Mouse (Mus musculus): ENCODE measurements around the gene Scrg1. TPM values are rescaled to one million over a fixed set of nuclear protein-coding genes. Genes with fewer than 3 reads are reported as not detected.

Gene Scrg1
- polyA plus RNA-seq, 1 experiment from 2014 or later: 8.3 TPM

- peak; percentile 99 for DNase-seq (ENCODE audit: low spot score)
- Histone ChIP-seq H3K27ac (replicated peaks; ENCODE audit: low read depth, low read length) (peak within 1 kb of the TSS; percentile 95), H3K4me1 (ENCODE audit: control insufficient read depth, insufficient read depth, low read length) (0 out of 2 replicates have a peak, but pooled peaks cover 3% of the 10 kb centered on the region), H3K9me3 (ENCODE audit: control insufficient read depth, low read length) (no peaks in the 10 kb centered on the region), H3K4me2 (ENCODE audit: low read depth, low read length) (peak within 1 kb of the TSS; percentile 88), H3K9ac (ENCODE audit: low read depth, low read length) (peak within 1 kb of the TSS; percentile 89), H3K36me3 (ENCODE audit: control insufficient read depth, insufficient read depth, low read length) (peaks cover 8% of the 10 kb centered on the region), H3K27me3 (replicated peaks; ENCODE audit: control insufficient read depth, insufficient read depth, low read length) (no peaks in the 10 kb centered on the region), H3K4me3 (ENCODE audit: low read depth, low read length) (peak within 1 kb of the TSS; percentile 92)
- 1% methylated on average over 40 of the region's 66 CpGs for WGBS
- ATAC-seq (ENCODE audit: low read depth): peak; percentile 97
These were observed 31.9 kb downstream of the Scrg1 start, which contains the start of gene Sap30 for GRCm38 (mm10) chr8:57487441-57488155. Gene Sap30, minus strand, starts transcription at chr8:57487860.

- H3K4me3 ChIP-seq (ENCODE audit: low read depth, low read length): peak overlapping the region; percentile 92
- peaks cover 4% of the 10 kb centered on the region; the same call in 1 of the 2 replicates for H3K36me3 ChIP-seq (ENCODE audit: control insufficient read depth, insufficient read depth, low read length)
- peak overlapping the region; percentile 95 for H3K27ac ChIP-seq (replicated peaks; ENCODE audit: low read depth, low read length)
- H3K4me1 ChIP-seq (ENCODE audit: control insufficient read depth, insufficient read depth, low read length): 0 out of 2 replicates have a peak, but pooled peaks cover 3% of the 10 kb centered on the region
- no peaks in the 10 kb centered on the region for H3K27me3 ChIP-seq (replicated peaks; ENCODE audit: control insufficient read depth, insufficient read depth, low read length)
- DNase-seq (ENCODE audit: low spot score) (peak; percentile 78), ATAC-seq (ENCODE audit: low read depth) (peak; percentile 19; the same call in 1 of the 2 replicates)
- WGBS: under 1% methylated on average over 25 of the region's 25 CpGs
- no peaks in the 10 kb centered on the region for H3K9me3 ChIP-seq (ENCODE audit: control insufficient read depth, low read length)
- peak overlapping the region; percentile 72 for H3K9ac ChIP-seq (ENCODE audit: low read depth, low read length)
- H3K4me2 ChIP-seq (ENCODE audit: low read depth, low read length): peak overlapping the region; percentile 88
These were observed 32.6 kb downstream of the Scrg1 start for GRCm38 (mm10) chr8:57488312-57488765.

GRCm38 (mm10) chr8:57489366-57489765 lies 33.6 kb downstream of the Scrg1 start:
- H3K4me2 ChIP-seq (ENCODE audit: low read depth, low read length): no peak overlapping the region
- H3K9ac ChIP-seq (ENCODE audit: low read depth, low read length): no peak overlapping the region
- WGBS: 85% methylated on average over 1 of the region's 1 CpGs
- 0 out of 2 replicates have a peak, but pooled peaks cover 3% of the 10 kb centered on the region for H3K4me1 ChIP-seq (ENCODE audit: control insufficient read depth, insufficient read depth, low read length)
- no peak overlapping the region for H3K4me3 ChIP-seq (ENCODE audit: low read depth, low read length)
- H3K9me3 ChIP-seq (ENCODE audit: control insufficient read depth, low read length): no peaks in the 10 kb centered on the region
- no peaks in the 10 kb centered on the region for H3K27me3 ChIP-seq (replicated peaks; ENCODE audit: control insufficient read depth, insufficient read depth, low read length)
- ATAC-seq (ENCODE audit: low read depth) (no peak), DNase-seq (ENCODE audit: low spot score) (no peak)
- H3K27ac ChIP-seq (replicated peaks; ENCODE audit: low read depth, low read length): no peak overlapping the region
- H3K36me3 ChIP-seq (ENCODE audit: control insufficient read depth, insufficient read depth, low read length): no peaks in the 10 kb centered on the region

GRCm38 (mm10) chr8:57489896-57490295 lies 34.2 kb downstream of the Scrg1 start:
- Histone ChIP-seq H3K9me3 (ENCODE audit: control insufficient read depth, low read length) (no peaks in the 10 kb centered on the region), H3K4me3 (ENCODE audit: low read depth, low read length) (no peak overlapping the region), H3K36me3 (ENCODE audit: control insufficient read depth, insufficient read depth, low read length) (no peaks in the 10 kb centered on the region), H3K27me3 (replicated peaks; ENCODE audit: control insufficient read depth, insufficient read depth, low read length) (no peaks in the 10 kb centered on the region), H3K27ac (replicated peaks; ENCODE audit: low read depth, low read length) (no peak overlapping the region), H3K4me1 (ENCODE audit: control insufficient read depth, insufficient read depth, low read length) (0 out of 2 replicates have a peak, but pooled peaks cover 3% of the 10 kb centered on the region), H3K9ac (ENCODE audit: low read depth, low read length) (no peak overlapping the region), H3K4me2 (ENCODE audit: low read depth, low read length) (no peak overlapping the region)
- ATAC-seq (ENCODE audit: low read depth): no peak
- no peak for DNase-seq (ENCODE audit: low spot score)

- no peak overlapping the region for H3K27ac ChIP-seq (replicated peaks; ENCODE audit: low read depth, low read length)
- no peaks in the 10 kb centered on the region for H3K36me3 ChIP-seq (ENCODE audit: control insufficient read depth, insufficient read depth, low read length)
- 85% methylated on average over 4 of the region's 4 CpGs for WGBS
- no peaks in the 10 kb centered on the region for H3K27me3 ChIP-seq (replicated peaks; ENCODE audit: control insufficient read depth, insufficient read depth, low read length)
- ATAC-seq (ENCODE audit: low read depth): no peak
- no peaks in the 10 kb centered on the region for H3K9me3 ChIP-seq (ENCODE audit: control insufficient read depth, low read length)
- no peak overlapping the region for H3K4me3 ChIP-seq (ENCODE audit: low read depth, low read length)
- DNase-seq (ENCODE audit: low spot score): peak; percentile 63
- no peaks in the 10 kb centered on the region for H3K4me1 ChIP-seq (ENCODE audit: control insufficient read depth, insufficient read depth, low read length)
- H3K4me2 ChIP-seq (ENCODE audit: low read depth, low read length): no peak overlapping the region
- H3K9ac ChIP-seq (ENCODE audit: low read depth, low read length): no peak overlapping the region
These were observed 36.1 kb downstream of the Scrg1 start for GRCm38 (mm10) chr8:57491873-57492272.

GRCm38 (mm10) chr8:57498494-57498846 lies 42.7 kb downstream of the Scrg1 start:
- H3K9me3 ChIP-seq (ENCODE audit: control insufficient read depth, low read length): no peaks in the 10 kb centered on the region
- DNase-seq (ENCODE audit: low spot score): no peak
- WGBS: 34% methylated on average over 8 of the region's 8 CpGs
- peaks cover 7% of the 10 kb centered on the region for H3K4me1 ChIP-seq (ENCODE audit: control insufficient read depth, insufficient read depth, low read length)
- H3K4me2 ChIP-seq (ENCODE audit: low read depth, low read length): peak overlapping the region; percentile 32; the same call in 1 of the 2 replicates
- no peak overlapping the region; the same call in 1 of the 2 replicates for H3K27ac ChIP-seq (replicated peaks; ENCODE audit: low read depth, low read length)
- peak overlapping the region; percentile 2; the same call in 1 of the 2 replicates for H3K4me3 ChIP-seq (ENCODE audit: low read depth, low read length)
- no peak overlapping the region for H3K9ac ChIP-seq (ENCODE audit: low read depth, low read length)
- no peak for ATAC-seq (ENCODE audit: low read depth)
- no peaks in the 10 kb centered on the region for H3K27me3 ChIP-seq (replicated peaks; ENCODE audit: control insufficient read depth, insufficient read depth, low read length)
- H3K36me3 ChIP-seq (ENCODE audit: control insufficient read depth, insufficient read depth, low read length): no peaks in the 10 kb centered on the region

- Histone ChIP-seq H3K27me3 (replicated peaks; ENCODE audit: control insufficient read depth, insufficient read depth, low read length) (no peaks in the 10 kb centered on the region), H3K4me2 (ENCODE audit: low read depth, low read length) (peak overlapping the region; percentile 32), H3K4me1 (ENCODE audit: control insufficient read depth, insufficient read depth, low read length) (peaks cover 7% of the 10 kb centered on the region), H3K36me3 (ENCODE audit: control insufficient read depth, insufficient read depth, low read length) (no peaks in the 10 kb centered on the region), H3K27ac (replicated peaks; ENCODE audit: low read depth, low read length) (no peak overlapping the region), H3K9ac (ENCODE audit: low read depth, low read length) (no peak overlapping the region), H3K9me3 (ENCODE audit: control insufficient read depth, low read length) (no peaks in the 10 kb centered on the region), H3K4me3 (ENCODE audit: low read depth, low read length) (peak overlapping the region; percentile 2; the same call in 1 of the 2 replicates)
- 44% methylated on average over 17 of the region's 17 CpGs for WGBS
- ATAC-seq (ENCODE audit: low read depth) (peak; percentile 86), DNase-seq (ENCODE audit: low spot score) (peak; percentile 78)
These were observed 43.3 kb downstream of the Scrg1 start for GRCm38 (mm10) chr8:57498847-57499511.

GRCm38 (mm10) chr8:57503641-57504040 lies 47.9 kb downstream of the Scrg1 start:
- Histone ChIP-seq H3K4me1 (ENCODE audit: control insufficient read depth, insufficient read depth, low read length) (peaks cover 4% of the 10 kb centered on the region), H3K4me3 (ENCODE audit: low read depth, low read length) (no peak overlapping the region), H3K27ac (replicated peaks; ENCODE audit: low read depth, low read length) (no peak overlapping the region), H3K9ac (ENCODE audit: low read depth, low read length) (no peak overlapping the region), H3K4me2 (ENCODE audit: low read depth, low read length) (no peak overlapping the region), H3K27me3 (replicated peaks; ENCODE audit: control insufficient read depth, insufficient read depth, low read length) (no peaks in the 10 kb centered on the region), H3K36me3 (ENCODE audit: control insufficient read depth, insufficient read depth, low read length) (no peaks in the 10 kb centered on the region), H3K9me3 (ENCODE audit: control insufficient read depth, low read length) (no peaks in the 10 kb centered on the region)
- ATAC-seq (ENCODE audit: low read depth) (no peak; the same call in 1 of the 2 replicates), DNase-seq (ENCODE audit: low spot score) (peak; percentile 51)
- 50% methylated on average over 5 of the region's 5 CpGs for WGBS

All from embryonic facial prominence, embryonic 14.5 days (tissue).